Mouse (Mus musculus) myocyte (in vitro differentiated cells): ENCODE results near the gene Atpaf1. TPM values are rescaled to one million over a fixed set of nuclear protein-coding genes. Genes with fewer than 3 reads are reported as not detected.

ENCODE experiments used
- H3K27me3 ChIP-seq: one replicate; pipeline ENCODE4 v1.6.1; 2011; ENCODE audit not compliant: control insufficient read depth, insufficient read depth, insufficient read length
- H3K36me3 ChIP-seq: one replicate; pipeline ENCODE4 v1.6.1; 2011; ENCODE audit not compliant: control insufficient read depth, insufficient read depth
- H3K4me2 ChIP-seq: one replicate; pipeline ENCODE4 v1.6.1; 2011; ENCODE audit warnings: low read depth, control low read depth
- H3K4me3 ChIP-seq: one replicate; pipeline ENCODE4 v1.5.1; 2011; ENCODE audit warnings: mild to moderate bottlenecking, control low read depth, moderate library complexity
- H3K79me2 ChIP-seq: one replicate; pipeline ENCODE4 v1.6.1; 2011; ENCODE audit not compliant: control insufficient read depth, insufficient read depth
- H3ac ChIP-seq: one replicate; pipeline ENCODE4 v1.6.1; 2011; ENCODE audit not compliant: control insufficient read depth, insufficient read length
- CEBPB ChIP-seq: IDR thresholded peaks from 2 replicates; pipeline ENCODE4 v1.6.1; 2011; ENCODE audit warnings: mild to moderate bottlenecking, moderate library complexity; ENCODE audit not compliant: poor library complexity, insufficient read depth, severe bottlenecking
- E2F4 ChIP-seq: IDR thresholded peaks from one replicate; pipeline ENCODE4 v1.6.1; 2011; ENCODE audit warnings: mild to moderate bottlenecking, control low read depth, moderate library complexity; ENCODE audit not compliant: insufficient read depth
- MAX ChIP-seq: IDR thresholded peaks from one replicate; pipeline ENCODE4 v1.6.1; 2011; ENCODE audit warnings: low read depth, mild to moderate bottlenecking, control low read depth
- MYOD1 ChIP-seq, 3 experiments: IDR thresholded peaks; one replicate each; pipeline ENCODE4 v1.6.1; 2011; ENCODE audit warnings: control low read depth in 2 of 3, low read depth in 2 of 3, mild to moderate bottlenecking in 2 of 3, moderate library complexity in 1 of 3; ENCODE audit not compliant: insufficient read length in 2 of 3, control insufficient read depth in 1 of 3
- MYOG ChIP-seq, 3 experiments: IDR thresholded peaks; one replicate each; pipeline ENCODE4 v1.6.1; 2011; ENCODE audit warnings: control low read depth in 2 of 3, low read depth in 2 of 3, mild to moderate bottlenecking in 2 of 3; ENCODE audit not compliant: insufficient read length in 2 of 3, control insufficient read depth in 1 of 3, insufficient read depth in 1 of 3
- POLR2A ChIP-seq: IDR thresholded peaks from one replicate; pipeline ENCODE4 v1.6.1; 2011; ENCODE audit warnings: low read depth, mild to moderate bottlenecking, control low read depth, moderate library complexity; ENCODE audit not compliant: insufficient read length
- POLR2AphosphoS2 ChIP-seq: IDR thresholded peaks from one replicate; pipeline ENCODE4 v1.6.1; 2011; ENCODE audit warnings: low read depth, control low read depth; ENCODE audit not compliant: insufficient read length
- REST ChIP-seq: IDR thresholded peaks from one replicate; pipeline ENCODE4 v1.6.1; 2011; ENCODE audit warnings: mild to moderate bottlenecking, control low read depth, moderate library complexity; ENCODE audit not compliant: insufficient read depth, insufficient read length
- SRF ChIP-seq: IDR thresholded peaks from one replicate; pipeline ENCODE4 v1.6.1; 2011; ENCODE audit warnings: low read depth; ENCODE audit not compliant: control insufficient read depth, insufficient read length
- TCF12 ChIP-seq: IDR thresholded peaks from one replicate; pipeline ENCODE4 v1.6.1; 2011; ENCODE audit warnings: mild to moderate bottlenecking, control low read depth; ENCODE audit not compliant: poor library complexity, insufficient read depth, severe bottlenecking
- TCF3 ChIP-seq: IDR thresholded peaks from one replicate; pipeline ENCODE4 v1.6.1; 2011; ENCODE audit warnings: low read depth, control low read depth; ENCODE audit not compliant: insufficient read length
- USF1 ChIP-seq: IDR thresholded peaks from one replicate; pipeline ENCODE4 v1.6.1; 2011; ENCODE audit warnings: low read depth, mild to moderate bottlenecking, control low read depth, moderate library complexity
- polyA plus RNA-seq: library from polyadenylated mRNA; unstranded; fragments of >200 nt; fragmentation: generic; extraction: Trizol; gene quantifications from one replicate; pipeline ENCODE4 v1.2.1, GENCODE M21; 2012; ENCODE audit warnings: missing spikeins

Atpaf1 gene
- polyA plus RNA-seq, 1 experiment, result 12.5 TPM

GRCm38 (mm10) chr4:115832040-115832439, 47.4 kb downstream of the Atpaf1 start:
- Histone ChIP-seq H3K79me2 (peaks cover 13% of the 10 kb centered on the region), H3K36me3 (peaks cover 18% of the 10 kb centered on the region), H3K4me2 (no peak overlapping the region), H3ac (no peak overlapping the region), H3K4me3 (no peak overlapping the region), H3K27me3 (no peaks in the 10 kb centered on the region)
- peak in 1 of 3 experiments; percentile 26 for TF ChIP-seq MYOD1 (IDR thresholded peaks at IDR 0.05; ENCODE audit: control insufficient read depth in 1 of 3, insufficient read length in 2 of 3, low read depth in 2 of 3)
- no peak for TF ChIP-seq MYOG (IDR thresholded peaks at IDR 0.05; ENCODE audit: control insufficient read depth in 1 of 3, insufficient read depth in 1 of 3, insufficient read length in 2 of 3, low read depth in 2 of 3)

DNA sequence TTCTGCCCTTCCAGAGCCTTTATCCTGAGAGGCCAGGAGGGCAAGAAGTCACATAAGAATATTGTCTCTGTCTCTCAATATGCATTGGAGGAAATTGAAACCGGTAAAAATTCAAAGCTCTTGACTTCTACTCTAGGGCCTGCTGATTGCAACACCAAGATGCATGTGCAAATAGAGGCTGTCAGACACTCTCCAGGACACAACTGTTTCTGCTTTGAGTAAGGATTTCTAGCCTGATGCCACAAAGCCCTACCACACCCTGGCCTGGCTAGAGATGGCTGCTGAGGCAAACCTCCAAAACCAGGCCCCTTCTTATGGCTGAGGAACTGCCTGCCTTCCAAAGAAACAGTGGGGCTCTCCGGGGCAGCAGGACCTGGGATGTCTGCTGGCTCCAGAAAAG, 51.0 kb downstream of the Atpaf1 start:
- Histone ChIP-seq H3K36me3 (peaks cover 18% of the 10 kb centered on the region), H3K4me2 (no peak overlapping the region), H3ac (no peak overlapping the region), H3K79me2 (peaks cover under 1% of the 10 kb centered on the region), H3K27me3 (no peaks in the 10 kb centered on the region), H3K4me3 (no peak overlapping the region)
- TF ChIP-seq MYOG (IDR thresholded peaks at IDR 0.05; ENCODE audit: control insufficient read depth in 1 of 3, insufficient read depth in 1 of 3, insufficient read length in 2 of 3, low read depth in 2 of 3) (no peak), E2F4 (no peak), POLR2A (no peak)

DNA sequence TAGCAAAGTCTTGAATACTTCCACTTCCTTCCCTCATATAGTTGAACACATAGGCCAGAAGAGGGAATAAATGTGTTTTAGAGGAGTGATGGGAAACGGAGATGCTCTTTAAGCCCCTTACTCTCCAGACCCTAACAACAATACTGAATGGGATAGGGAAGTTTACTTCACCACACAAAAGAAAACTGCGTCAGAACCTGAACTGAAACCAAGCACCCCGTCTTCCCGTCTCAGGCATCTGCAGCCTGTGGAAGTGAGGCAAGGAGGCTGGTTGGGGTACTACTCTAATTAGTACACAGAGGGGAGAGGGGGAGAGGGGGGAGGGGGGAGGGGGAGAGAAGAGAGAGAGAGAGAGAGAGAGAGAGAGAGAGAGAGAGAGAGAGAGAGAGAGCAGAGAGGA, 53.6 kb downstream of the Atpaf1 start:
- H3K79me2 ChIP-seq, result peaks cover 10% of the 10 kb centered on the region
- H3ac ChIP-seq, result no peak overlapping the region
- H3K27me3 ChIP-seq, result no peaks in the 10 kb centered on the region
- TF ChIP-seq SRF, result no peak
- TF ChIP-seq USF1, result no peak
- TF ChIP-seq TCF3, result no peak
- TF ChIP-seq POLR2AphosphoS2, result no peak
- TF ChIP-seq MYOG (IDR thresholded peaks at IDR 0.05; ENCODE audit: control insufficient read depth in 1 of 3, insufficient read depth in 1 of 3, insufficient read length in 2 of 3, low read depth in 2 of 3), result no peak
- TF ChIP-seq POLR2A, result no peak
- TF ChIP-seq REST, result no peak
- TF ChIP-seq TCF12, result no peak
- no peak for TF ChIP-seq CEBPB
- TF ChIP-seq MAX, result no peak
- no peak for TF ChIP-seq E2F4
- TF ChIP-seq MYOD1 (IDR thresholded peaks at IDR 0.05; ENCODE audit: control insufficient read depth in 1 of 3, insufficient read length in 2 of 3, low read depth in 2 of 3), result no peak
- H3K4me3 ChIP-seq, result peak overlapping the region; percentile 79
- H3K4me2 ChIP-seq, result peak overlapping the region; percentile 99
- peaks cover 7% of the 10 kb centered on the region for H3K36me3 ChIP-seq

GRCm38 (mm10) chr4:115838696-115839641, 54.4 kb downstream of the Atpaf1 start, which contains the start of gene Mknk1:
TSS of gene Mknk1 (plus strand) at chr4:115839198.
- Histone ChIP-seq H3K79me2 (peaks cover 10% of the 10 kb centered on the region), H3K4me3 (peak within 1 kb of the TSS; percentile 79), H3K4me2 (peak within 1 kb of the TSS; percentile 99), H3K27me3 (no peaks in the 10 kb centered on the region), H3K36me3 (peaks cover 7% of the 10 kb centered on the region), H3ac (peak within 1 kb of the TSS; percentile 2)
- TF ChIP-seq USF1 (peak; percentile 79), CEBPB (no peak), POLR2AphosphoS2 (peak; percentile 51), TCF3 (no peak), SRF (no peak), POLR2A (peak; percentile 64), MAX (peak; percentile 5)

GRCm38 (mm10) chr4:115839956-115840355, 55.3 kb downstream of the Atpaf1 start:
- no peak for TF ChIP-seq POLR2A
- no peak for TF ChIP-seq MYOG (IDR thresholded peaks at IDR 0.05; ENCODE audit: control insufficient read depth in 1 of 3, insufficient read depth in 1 of 3, insufficient read length in 2 of 3, low read depth in 2 of 3)
- no peak for TF ChIP-seq POLR2AphosphoS2
- no peak for TF ChIP-seq MYOD1 (IDR thresholded peaks at IDR 0.05; ENCODE audit: control insufficient read depth in 1 of 3, insufficient read length in 2 of 3, low read depth in 2 of 3)
- no peak for TF ChIP-seq E2F4
- no peak for TF ChIP-seq SRF
- TF ChIP-seq TCF3, result no peak
- TF ChIP-seq CEBPB, result no peak
- TF ChIP-seq USF1, result no peak
- TF ChIP-seq TCF12, result no peak
- TF ChIP-seq REST, result no peak
- TF ChIP-seq MAX, result no peak
- peak overlapping the region; percentile 99 for H3K4me2 ChIP-seq
- peak overlapping the region; percentile 79 for H3K4me3 ChIP-seq
- peaks cover 4% of the 10 kb centered on the region for H3K36me3 ChIP-seq
- H3K79me2 ChIP-seq, result peaks cover 10% of the 10 kb centered on the region
- no peaks in the 10 kb centered on the region for H3K27me3 ChIP-seq
- peak overlapping the region; percentile 2 for H3ac ChIP-seq
